Mouse (Mus musculus) small intestine, adult 2 months (tissue): ENCODE measurements around the gene Ptgr1. TPM values are rescaled to one million over a fixed set of nuclear protein-coding genes. Genes with fewer than 3 reads are reported as not detected.

Experiments used
- H3K27ac ChIP-seq: fragments of 200-500 bp; 2 replicates; pipeline ENCODE4 v1.5.1; 2012; ENCODE audit warnings: low read depth, low read length, control low read depth, inconsistent platforms; ENCODE audit not compliant: insufficient read depth
- H3K27me3 ChIP-seq: fragments of 200-500 bp; 2 replicates; pipeline ENCODE4 v1.6.1; 2012; ENCODE audit warnings: mild to moderate bottlenecking, moderate library complexity, low read length, inconsistent platforms; ENCODE audit not compliant: control insufficient read depth, insufficient read depth
- H3K36me3 ChIP-seq: fragments of 200-500 bp; 2 replicates; pipeline ENCODE4 v1.6.1; 2012; ENCODE audit warnings: mild to moderate bottlenecking, low read length, control low read depth, inconsistent platforms; ENCODE audit not compliant: control insufficient read depth, insufficient read depth
- H3K4me1 ChIP-seq: fragments of 200-500 bp; 2 replicates; pipeline ENCODE4 v1.6.1; 2012; ENCODE audit warnings: low read length, inconsistent platforms, mixed read lengths; ENCODE audit not compliant: control insufficient read depth, insufficient read depth, insufficient read length
- H3K4me3 ChIP-seq: fragments of 200-500 bp; 2 replicates; pipeline ENCODE4 v1.5.1; 2012; ENCODE audit warnings: low read depth, mild to moderate bottlenecking, control low read depth, inconsistent platforms, low read length, moderate library complexity
- CTCF ChIP-seq: fragments of 200-500 bp; IDR thresholded peaks from 2 replicates; pipeline ENCODE4 v1.5.1; 2012; ENCODE audit warnings: low read depth, mild to moderate bottlenecking, control low read depth, inconsistent platforms, low read length, moderate library complexity, mixed read lengths; ENCODE audit not compliant: insufficient replicate concordance, insufficient read length; ENCODE audit errors: extremely low read depth
- POLR2A ChIP-seq: fragments of 200-500 bp; IDR thresholded peaks from 2 replicates; pipeline ENCODE4 v1.6.1; 2012; ENCODE audit warnings: low read depth, mild to moderate bottlenecking, control low read depth, inconsistent platforms, low read length, moderate library complexity
- WGBS: fragments of 180-500 bp; shearing (Covaris S2); methylation state at CpG from one replicate; pipeline ENCODE4 v1.1.7; 2018; 5-methylcytosine and 5-hydroxymethylcytosine counted together
- polyA plus RNA-seq: library from polyadenylated mRNA; depleted of rRNA; stranded (reverse); fragments of >200 nt; gene quantifications from 2 replicates; pipeline ENCODE4 v1.2.3, GENCODE M21; 2012

Ptgr1 gene
- polyA plus RNA-seq, 1 experiment, result 11.2 TPM

DNA sequence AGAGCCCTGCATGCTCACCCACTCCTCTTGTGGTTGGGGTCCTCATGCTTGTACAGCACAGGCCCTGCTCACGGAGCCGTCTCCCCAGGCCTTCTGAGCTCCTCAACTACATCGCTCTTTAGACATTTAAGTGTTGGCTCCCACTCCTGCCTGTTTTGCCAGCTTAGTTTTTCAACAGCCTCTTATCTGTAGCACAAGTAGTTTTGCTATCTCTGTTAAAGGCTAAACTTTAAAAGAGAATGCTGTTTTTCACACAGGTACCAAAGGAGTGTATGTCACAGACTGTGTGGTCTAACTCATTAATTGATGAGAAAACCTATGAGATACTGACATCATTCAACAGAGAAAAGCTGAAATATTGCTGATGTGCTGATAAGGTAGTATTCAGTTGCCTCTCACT lies 24.5 kb upstream of the Ptgr1 start:
- Histone ChIP-seq H3K36me3 (peaks cover 5% of the 10 kb centered on the region; the same call in 1 of the 2 replicates), H3K4me3 (no peak overlapping the region), H3K27ac (no peak overlapping the region), H3K27me3 (no peaks in the 10 kb centered on the region), H3K4me1 (peaks cover 8% of the 10 kb centered on the region; the same call in 1 of the 2 replicates)
- WGBS, result 72% methylated on average over 3 of the region's 3 CpGs
- TF ChIP-seq CTCF (no peak), POLR2A (no peak)

DNA sequence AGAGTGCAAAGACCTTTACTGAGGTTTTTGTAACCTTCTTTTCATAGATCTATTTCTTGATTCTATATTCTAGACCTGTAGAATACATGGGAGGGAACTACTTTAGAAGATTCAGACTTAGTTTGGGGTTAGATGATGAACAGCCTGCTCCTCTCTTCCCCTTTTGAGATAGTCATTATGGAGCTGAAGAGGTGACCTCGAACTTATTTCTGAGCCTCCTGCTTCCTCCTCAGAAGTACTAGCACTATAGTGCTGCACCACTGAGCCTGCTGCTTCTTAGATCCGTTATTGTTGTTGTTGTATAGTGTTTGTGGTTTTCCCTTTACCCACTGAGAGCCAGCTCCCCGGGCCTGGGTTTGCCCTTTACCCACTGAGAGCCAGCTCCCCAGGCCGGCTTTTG lies 22.8 kb upstream of the Ptgr1 start:
- Histone ChIP-seq H3K4me3 (no peak overlapping the region), H3K36me3 (peaks cover 5% of the 10 kb centered on the region; the same call in 1 of the 2 replicates), H3K4me1 (peaks cover 9% of the 10 kb centered on the region; the same call in 1 of the 2 replicates), H3K27me3 (no peaks in the 10 kb centered on the region), H3K27ac (no peak overlapping the region)
- TF ChIP-seq POLR2A (no peak), CTCF (no peak)
- WGBS, result 70% methylated on average over 4 of the region's 4 CpGs

DNA sequence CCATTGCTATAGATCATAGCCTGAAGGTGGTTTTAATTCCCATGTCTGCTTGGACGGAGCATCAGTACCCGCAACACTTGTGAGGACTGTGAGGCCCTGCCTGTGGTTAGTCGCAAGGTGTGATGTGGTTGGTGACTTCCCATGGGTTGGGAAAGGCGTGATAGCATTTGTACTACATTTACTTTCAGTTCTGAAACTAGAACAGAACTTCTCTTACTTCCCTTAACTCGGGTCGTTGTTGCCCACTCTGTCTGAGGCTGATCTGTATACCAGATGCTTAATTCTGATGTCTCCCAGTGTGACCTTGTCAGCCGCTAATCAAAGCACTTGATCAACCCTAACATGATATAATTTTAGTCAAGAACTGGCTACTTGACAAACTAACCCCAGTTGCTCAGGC lies 22.3 kb upstream of the Ptgr1 start:
- Histone ChIP-seq H3K36me3 (peaks cover 5% of the 10 kb centered on the region; the same call in 1 of the 2 replicates), H3K27me3 (no peaks in the 10 kb centered on the region), H3K4me1 (peaks cover 11% of the 10 kb centered on the region; the same call in 1 of the 2 replicates), H3K4me3 (no peak overlapping the region), H3K27ac (no peak overlapping the region)
- no peak for TF ChIP-seq CTCF
- no peak for TF ChIP-seq POLR2A
- 77% methylated on average over 7 of the region's 7 CpGs for WGBS

DNA sequence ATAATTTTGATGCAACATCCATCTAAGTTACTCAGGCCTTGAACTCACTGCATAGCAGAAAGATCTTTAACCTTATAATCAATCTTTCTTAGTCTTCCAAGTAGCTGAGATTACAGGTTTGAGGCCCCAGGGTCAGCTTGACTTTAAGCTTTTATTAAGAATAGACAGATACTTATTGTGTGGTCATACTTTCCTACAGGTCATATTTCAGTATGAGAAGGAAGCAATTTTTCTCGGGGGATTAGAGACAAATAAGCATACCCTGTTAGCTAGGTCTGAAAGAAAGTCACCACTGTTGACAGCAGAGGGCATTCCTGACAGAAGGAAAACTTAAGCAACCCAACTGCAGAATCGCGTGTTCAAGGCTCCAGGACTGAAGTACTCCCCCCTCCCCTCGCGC lies 21.1 kb upstream of the Ptgr1 start:
- no peak overlapping the region for H3K27ac ChIP-seq
- 75% methylated on average over 5 of the region's 5 CpGs for WGBS
- no peaks in the 10 kb centered on the region for H3K36me3 ChIP-seq
- no peak for TF ChIP-seq POLR2A
- no peak for TF ChIP-seq CTCF
- no peak overlapping the region for H3K4me3 ChIP-seq
- peaks cover 11% of the 10 kb centered on the region; the same call in 1 of the 2 replicates for H3K4me1 ChIP-seq
- H3K27me3 ChIP-seq, result no peaks in the 10 kb centered on the region

DNA sequence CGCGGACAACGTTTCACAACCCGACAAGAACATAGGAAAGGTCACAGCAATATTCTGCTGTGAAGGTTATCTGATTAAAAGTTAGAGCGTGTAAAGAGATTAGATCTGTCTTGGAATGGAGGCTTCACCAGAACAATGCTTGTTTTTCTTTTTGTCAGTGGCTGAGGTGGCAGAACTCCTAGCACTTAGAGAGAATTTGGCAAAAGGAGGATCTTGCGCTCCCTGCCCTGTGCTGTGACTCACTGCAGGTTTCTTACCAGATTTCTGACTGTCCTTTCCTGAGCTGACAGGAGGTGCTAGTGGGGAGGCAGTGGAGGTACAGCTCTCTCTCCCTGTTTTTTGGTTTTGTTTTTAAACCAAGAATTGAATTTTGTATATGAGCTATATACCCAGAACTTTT lies 20.1 kb upstream of the Ptgr1 start:
- Histone ChIP-seq H3K36me3 (no peaks in the 10 kb centered on the region), H3K4me1 (peaks cover 13% of the 10 kb centered on the region)
- TF ChIP-seq POLR2A, result no peak
- no peak for TF ChIP-seq CTCF

DNA sequence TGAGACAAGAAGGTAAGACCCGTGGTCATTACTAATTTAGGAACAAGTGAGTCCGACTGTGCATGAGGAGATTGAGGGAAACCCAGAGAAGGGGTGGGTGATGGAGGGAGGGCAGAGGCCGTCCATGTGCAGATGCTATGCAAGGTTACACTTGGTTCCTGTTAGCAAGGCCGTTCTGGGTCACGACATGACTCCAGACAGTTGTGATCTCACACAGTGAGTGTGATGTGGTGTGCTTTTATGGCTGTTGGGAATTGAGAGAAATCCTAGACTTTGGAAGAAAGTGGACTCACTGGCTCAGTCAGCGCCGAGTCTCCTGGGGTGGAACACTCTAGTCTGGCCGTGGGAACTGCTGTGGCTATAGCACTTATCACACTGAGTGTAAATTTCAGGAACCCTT lies 19.3 kb upstream of the Ptgr1 start:
- Histone ChIP-seq H3K4me3 (no peak overlapping the region), H3K4me1 (peaks cover 13% of the 10 kb centered on the region), H3K27me3 (no peaks in the 10 kb centered on the region), H3K36me3 (no peaks in the 10 kb centered on the region), H3K27ac (no peak overlapping the region)
- TF ChIP-seq POLR2A, result no peak
- no peak for TF ChIP-seq CTCF
- 73% methylated on average over 8 of the region's 8 CpGs for WGBS

More for the DNA sequence above, 20.1 kb upstream of the Ptgr1 start:
- 77% methylated on average over 6 of the region's 6 CpGs for WGBS
- Histone ChIP-seq H3K27ac (no peak overlapping the region), H3K4me3 (no peak overlapping the region), H3K27me3 (no peaks in the 10 kb centered on the region)

DNA sequence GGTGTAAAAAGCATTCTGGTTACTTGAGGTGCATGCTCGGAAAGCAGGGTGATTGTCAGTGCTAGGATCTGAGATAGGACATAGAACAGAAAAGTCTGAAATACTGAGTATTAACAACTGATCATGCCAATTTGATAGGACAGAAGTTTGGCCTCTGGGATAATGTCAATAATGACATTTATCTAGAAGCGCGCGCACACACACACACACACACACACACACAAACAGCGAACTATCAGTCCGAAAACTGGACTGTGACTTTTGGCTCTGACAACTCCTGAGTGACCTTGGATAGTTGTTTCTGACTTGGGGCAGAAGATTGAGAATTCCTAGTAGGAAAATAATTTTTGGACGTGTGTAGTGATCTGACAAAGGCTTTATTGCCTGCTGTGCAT lies 16.9 kb upstream of the Ptgr1 start:
- no peak for TF ChIP-seq CTCF
- no peak for TF ChIP-seq POLR2A
- H3K27me3 ChIP-seq, result no peaks in the 10 kb centered on the region
- peak overlapping the region; percentile 82 for H3K4me3 ChIP-seq
- no peaks in the 10 kb centered on the region for H3K36me3 ChIP-seq
- 11% methylated on average over 7 of the region's 7 CpGs for WGBS
- H3K27ac ChIP-seq, result no peak overlapping the region
- peaks cover 8% of the 10 kb centered on the region for H3K4me1 ChIP-seq

DNA sequence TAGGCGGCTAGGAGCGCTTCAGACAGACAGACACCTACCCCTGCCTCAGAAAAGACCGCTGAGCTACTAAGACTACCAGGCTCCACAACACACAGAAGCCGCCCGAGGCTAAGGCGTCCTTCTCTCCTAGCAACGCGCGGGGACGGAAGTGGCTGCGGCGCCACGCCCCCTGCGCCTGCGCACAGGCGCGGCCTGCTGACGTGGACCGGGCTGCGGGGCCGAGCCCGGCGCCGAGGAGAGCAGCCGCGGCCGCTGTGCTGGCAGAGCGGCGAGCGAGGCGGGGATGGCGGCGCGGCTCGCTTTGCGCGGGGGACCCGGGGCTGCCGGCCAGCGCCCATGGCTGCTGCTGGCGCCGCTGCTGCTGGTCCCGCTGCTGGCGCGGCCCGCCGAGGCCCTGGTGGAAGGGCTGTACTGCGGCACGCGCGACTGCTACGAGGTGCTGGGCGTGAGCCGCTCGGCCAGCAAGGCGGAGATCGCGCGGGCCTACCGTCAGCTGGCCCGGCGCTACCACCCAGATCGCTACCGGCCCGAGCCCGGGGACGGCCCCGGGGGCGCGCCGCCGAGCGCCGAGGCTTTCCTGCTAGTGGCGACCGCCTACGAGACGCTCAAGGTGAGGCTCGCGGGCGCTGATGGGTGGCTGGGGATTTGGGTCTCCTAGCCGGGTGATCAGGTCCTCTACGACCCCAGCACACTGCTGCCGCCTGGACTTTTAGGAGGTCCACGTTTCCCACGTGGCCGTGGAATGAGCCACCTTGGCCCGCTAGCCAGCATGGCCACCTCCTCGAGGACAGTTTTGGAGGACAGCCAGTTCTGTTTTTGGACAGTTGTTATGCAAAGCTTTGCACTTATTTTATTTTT lies 16.3 kb upstream of the Ptgr1 start, which contains the start of gene Gm20503:
TSS of gene Gm20503 (plus strand) at position 263 of the 858 bp plus-strand sequence.
- peak; percentile 74; the same call in 1 of the 2 replicates for TF ChIP-seq POLR2A
- no peak for TF ChIP-seq CTCF
- peak within 1 kb of the TSS; percentile 82 for H3K4me3 ChIP-seq
- peak within 1 kb of the TSS; percentile 51 for H3K27ac ChIP-seq
- WGBS, result under 1% methylated on average over 73 of the region's 89 CpGs
- H3K27me3 ChIP-seq, result no peaks in the 10 kb centered on the region
- no peaks in the 10 kb centered on the region for H3K36me3 ChIP-seq
- H3K4me1 ChIP-seq, result peaks cover 9% of the 10 kb centered on the region
